Mouse (Mus musculus): Measurements from ENCODE around the gene Ezh2. TPM values are rescaled to one million over a fixed set of nuclear protein-coding genes. Genes with fewer than 3 reads are reported as not detected.
"Not testable (repeated sequence)": the region's sequence is repeated elsewhere in the genome, so short reads cannot be mapped to it uniquely, and the experiment has no call there.

Ezh2 gene
- polyA plus RNA-seq, 1 experiment, result 194 TPM

GRCm38 (mm10) chr6:47627978-47628377 is 32.8 kb upstream of the Ezh2 start:
- Histone ChIP-seq H3K9me3 (replicated peaks; ENCODE audit: control insufficient read depth, insufficient read depth, low read length, poor library complexity, severe bottlenecking) (no peaks in the 10 kb centered on the region), H3K9ac (ENCODE audit: low read depth, poor library complexity, severe bottlenecking) (no peak overlapping the region), H3K4me1 (ENCODE audit: control insufficient read depth, insufficient read depth, low read length) (no peaks in the 10 kb centered on the region), H3K27me3 (ENCODE audit: control insufficient read depth, insufficient read depth, low read length, poor library complexity, severe bottlenecking) (no peaks in the 10 kb centered on the region), H3K4me3 (ENCODE audit: low read depth, low read length) (no peak overlapping the region), H3K27ac (ENCODE audit: insufficient read depth, low read length) (no peak overlapping the region), H3K36me3 (ENCODE audit: control insufficient read depth, insufficient read depth, low read length, poor library complexity, severe bottlenecking) (no peaks in the 10 kb centered on the region)
- no peak for TF ChIP-seq CTCF (IDR thresholded peaks at IDR 0.05; ENCODE audit: low read depth, low read length)
- no peak for TF ChIP-seq POLR2A (IDR thresholded peaks at IDR 0.05; ENCODE audit: insufficient read depth, low read length)
- no peak for TF ChIP-seq EP300 (IDR thresholded peaks at IDR 0.05; ENCODE audit: insufficient read depth, low read depth, low read length)

DNA sequence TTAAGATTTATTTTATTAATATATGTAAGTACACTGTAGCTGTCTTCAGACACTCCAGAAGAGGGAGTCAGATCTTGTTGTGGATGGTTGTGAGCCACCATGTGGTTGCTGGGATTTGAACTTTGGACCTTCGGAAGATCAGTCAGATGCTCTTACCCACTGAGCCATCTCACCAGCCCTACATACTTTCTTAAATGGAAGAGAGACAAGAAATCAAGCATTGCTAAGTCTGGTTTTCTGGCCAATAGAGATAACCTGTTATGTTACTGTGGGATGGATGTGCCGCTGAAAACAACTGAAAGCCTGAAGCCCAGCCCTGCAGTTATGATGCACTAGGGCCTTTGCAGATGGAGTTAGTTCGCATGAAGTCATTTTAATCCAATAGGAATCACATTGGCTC is 31.8 kb upstream of the Ezh2 start:
- not testable (repeated sequence) for H3K4me1 ChIP-seq (ENCODE audit: control insufficient read depth, insufficient read depth, low read length); H3K9me3 ChIP-seq (replicated peaks; ENCODE audit: control insufficient read depth, insufficient read depth, low read length, poor library complexity, severe bottlenecking); H3K27me3 ChIP-seq (ENCODE audit: control insufficient read depth, insufficient read depth, low read length, poor library complexity, severe bottlenecking); H3K9ac ChIP-seq (ENCODE audit: low read depth, poor library complexity, severe bottlenecking); H3K36me3 ChIP-seq (ENCODE audit: control insufficient read depth, insufficient read depth, low read length, poor library complexity, severe bottlenecking); H3K4me3 ChIP-seq (ENCODE audit: low read depth, low read length); H3K27ac ChIP-seq (ENCODE audit: insufficient read depth, low read length)

DNA sequence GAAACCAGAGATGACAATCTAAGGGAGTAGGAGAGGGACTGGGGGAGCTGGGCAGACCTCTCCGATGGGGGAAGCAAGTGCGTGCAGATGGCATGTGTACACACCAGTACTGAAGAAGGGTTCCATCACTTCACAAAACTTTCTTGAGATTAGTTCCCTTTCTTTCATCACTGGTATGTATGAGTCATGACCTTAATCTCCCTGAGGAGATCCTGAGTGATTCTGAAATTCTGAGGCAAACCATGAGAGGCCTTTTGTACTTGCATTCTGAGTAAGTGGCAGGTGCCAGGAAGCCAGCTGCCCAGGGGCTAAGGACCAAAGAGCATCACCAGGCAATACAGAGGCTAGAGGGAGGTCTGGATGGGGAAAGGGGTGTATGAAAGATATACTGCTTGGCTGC is 25.9 kb upstream of the Ezh2 start:
- Histone ChIP-seq H3K4me1 (ENCODE audit: control insufficient read depth, insufficient read depth, low read length) (no peaks in the 10 kb centered on the region), H3K9ac (ENCODE audit: low read depth, poor library complexity, severe bottlenecking) (no peak overlapping the region), H3K36me3 (ENCODE audit: control insufficient read depth, insufficient read depth, low read length, poor library complexity, severe bottlenecking) (no peaks in the 10 kb centered on the region), H3K9me3 (replicated peaks; ENCODE audit: control insufficient read depth, insufficient read depth, low read length, poor library complexity, severe bottlenecking) (no peaks in the 10 kb centered on the region), H3K4me3 (ENCODE audit: low read depth, low read length) (no peak overlapping the region), H3K27ac (ENCODE audit: insufficient read depth, low read length) (no peak overlapping the region), H3K27me3 (ENCODE audit: control insufficient read depth, insufficient read depth, low read length, poor library complexity, severe bottlenecking) (no peaks in the 10 kb centered on the region)
- TF ChIP-seq POLR2A (IDR thresholded peaks at IDR 0.05; ENCODE audit: insufficient read depth, low read length) (no peak), EP300 (IDR thresholded peaks at IDR 0.05; ENCODE audit: insufficient read depth, low read depth, low read length) (no peak), CTCF (IDR thresholded peaks at IDR 0.05; ENCODE audit: low read depth, low read length) (no peak)

DNA sequence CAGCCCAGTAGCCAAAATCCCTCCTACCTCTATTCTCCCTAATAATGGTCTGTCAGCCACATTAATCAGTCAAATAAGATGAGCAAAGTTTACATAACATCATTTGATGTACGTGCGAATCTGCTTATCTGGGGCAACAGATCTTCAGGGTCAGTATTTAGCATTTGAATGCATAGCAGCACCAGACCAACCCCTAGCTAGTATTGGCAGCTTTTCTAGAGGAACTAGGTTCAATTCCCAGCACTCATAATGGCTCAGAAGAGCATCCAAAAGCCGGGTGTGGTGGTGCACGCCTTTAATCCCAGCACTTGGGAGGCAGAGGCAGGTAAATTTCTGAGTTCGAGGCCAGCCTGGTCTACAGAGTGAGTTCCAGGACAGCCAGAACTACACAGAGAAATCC is 13.2 kb upstream of the Ezh2 start:
- not testable (repeated sequence) for H3K36me3 ChIP-seq (ENCODE audit: control insufficient read depth, insufficient read depth, low read length, poor library complexity, severe bottlenecking); H3K27me3 ChIP-seq (ENCODE audit: control insufficient read depth, insufficient read depth, low read length, poor library complexity, severe bottlenecking); H3K9me3 ChIP-seq (replicated peaks; ENCODE audit: control insufficient read depth, insufficient read depth, low read length, poor library complexity, severe bottlenecking); H3K4me3 ChIP-seq (ENCODE audit: low read depth, low read length); H3K4me1 ChIP-seq (ENCODE audit: control insufficient read depth, insufficient read depth, low read length); H3K9ac ChIP-seq (ENCODE audit: low read depth, poor library complexity, severe bottlenecking)
- H3K27ac ChIP-seq (ENCODE audit: insufficient read depth, low read length), result peak overlapping the region; percentile 41

GRCm38 (mm10) chr6:47601931-47602330 is 6.8 kb upstream of the Ezh2 start:
- TF ChIP-seq CTCF (IDR thresholded peaks at IDR 0.05; ENCODE audit: low read depth, low read length) (no peak), EP300 (IDR thresholded peaks at IDR 0.05; ENCODE audit: insufficient read depth, low read depth, low read length) (no peak), POLR2A (IDR thresholded peaks at IDR 0.05; ENCODE audit: insufficient read depth, low read length) (no peak)
- Histone ChIP-seq H3K9me3 (replicated peaks; ENCODE audit: control insufficient read depth, insufficient read depth, low read length, poor library complexity, severe bottlenecking) (no peaks in the 10 kb centered on the region), H3K4me1 (ENCODE audit: control insufficient read depth, insufficient read depth, low read length) (no peaks in the 10 kb centered on the region), H3K36me3 (ENCODE audit: control insufficient read depth, insufficient read depth, low read length, poor library complexity, severe bottlenecking) (no peaks in the 10 kb centered on the region), H3K27me3 (ENCODE audit: control insufficient read depth, insufficient read depth, low read length, poor library complexity, severe bottlenecking) (no peaks in the 10 kb centered on the region; the same call in 1 of the 2 replicates), H3K4me3 (ENCODE audit: low read depth, low read length) (no peak overlapping the region), H3K27ac (ENCODE audit: insufficient read depth, low read length) (no peak overlapping the region), H3K9ac (ENCODE audit: low read depth, poor library complexity, severe bottlenecking) (no peak overlapping the region)

DNA sequence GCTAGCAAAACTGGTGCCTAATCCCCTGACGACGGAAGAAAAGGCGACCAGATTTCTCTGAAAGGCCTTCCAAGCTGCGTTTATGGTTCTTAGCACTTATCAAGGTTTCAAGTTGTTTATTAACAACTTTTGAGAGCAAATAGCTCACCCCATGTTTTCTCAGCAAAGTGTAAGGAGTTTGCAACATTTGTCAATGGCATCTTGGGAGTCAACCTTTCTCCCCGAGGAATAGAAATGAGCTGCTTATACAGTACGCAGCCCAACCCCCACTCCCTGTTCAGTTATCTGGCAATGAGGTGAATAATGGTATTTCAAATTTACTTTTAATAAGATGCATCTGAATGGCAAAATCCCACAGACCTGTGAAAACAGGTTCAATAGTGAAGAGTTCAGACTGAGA is 555 bp upstream of the Ezh2 start:
- no peaks in the 10 kb centered on the region for H3K9me3 ChIP-seq (replicated peaks; ENCODE audit: control insufficient read depth, insufficient read depth, low read length, poor library complexity, severe bottlenecking)
- no peaks in the 10 kb centered on the region for H3K36me3 ChIP-seq (ENCODE audit: control insufficient read depth, insufficient read depth, low read length, poor library complexity, severe bottlenecking)
- TF ChIP-seq EP300 (IDR thresholded peaks at IDR 0.05; ENCODE audit: insufficient read depth, low read depth, low read length), result no peak
- TF ChIP-seq POLR2A (IDR thresholded peaks at IDR 0.05; ENCODE audit: insufficient read depth, low read length), result no peak
- TF ChIP-seq CTCF (IDR thresholded peaks at IDR 0.05; ENCODE audit: low read depth, low read length), result no peak

More for the DNA sequence above, 555 bp upstream of the Ezh2 start:
- H3K27me3 ChIP-seq (ENCODE audit: control insufficient read depth, insufficient read depth, low read length, poor library complexity, severe bottlenecking), result no peaks in the 10 kb centered on the region
- peak overlapping the region; percentile 83 for H3K4me3 ChIP-seq (ENCODE audit: low read depth, low read length)
- H3K9ac ChIP-seq (ENCODE audit: low read depth, poor library complexity, severe bottlenecking), result peak overlapping the region; percentile 97
- H3K27ac ChIP-seq (ENCODE audit: insufficient read depth, low read length), result peak overlapping the region; percentile 96
- H3K4me1 ChIP-seq (ENCODE audit: control insufficient read depth, insufficient read depth, low read length), result no peaks in the 10 kb centered on the region

Data from ES-Bruce4 (cell line).